Mouse (Mus musculus): ENCODE measurements around the gene Rere. TPM values are rescaled to one million over a fixed set of nuclear protein-coding genes. Genes with fewer than 3 reads are reported as not detected.
"Not testable (repeated sequence)": the region's sequence is repeated elsewhere in the genome, so short reads cannot be mapped to it uniquely, and the experiment has no call there.

The Rere gene
- total and polyA plus RNA-seq, 3 experiments: 4.1 to 31.8 TPM; not detected in 1

DNA sequence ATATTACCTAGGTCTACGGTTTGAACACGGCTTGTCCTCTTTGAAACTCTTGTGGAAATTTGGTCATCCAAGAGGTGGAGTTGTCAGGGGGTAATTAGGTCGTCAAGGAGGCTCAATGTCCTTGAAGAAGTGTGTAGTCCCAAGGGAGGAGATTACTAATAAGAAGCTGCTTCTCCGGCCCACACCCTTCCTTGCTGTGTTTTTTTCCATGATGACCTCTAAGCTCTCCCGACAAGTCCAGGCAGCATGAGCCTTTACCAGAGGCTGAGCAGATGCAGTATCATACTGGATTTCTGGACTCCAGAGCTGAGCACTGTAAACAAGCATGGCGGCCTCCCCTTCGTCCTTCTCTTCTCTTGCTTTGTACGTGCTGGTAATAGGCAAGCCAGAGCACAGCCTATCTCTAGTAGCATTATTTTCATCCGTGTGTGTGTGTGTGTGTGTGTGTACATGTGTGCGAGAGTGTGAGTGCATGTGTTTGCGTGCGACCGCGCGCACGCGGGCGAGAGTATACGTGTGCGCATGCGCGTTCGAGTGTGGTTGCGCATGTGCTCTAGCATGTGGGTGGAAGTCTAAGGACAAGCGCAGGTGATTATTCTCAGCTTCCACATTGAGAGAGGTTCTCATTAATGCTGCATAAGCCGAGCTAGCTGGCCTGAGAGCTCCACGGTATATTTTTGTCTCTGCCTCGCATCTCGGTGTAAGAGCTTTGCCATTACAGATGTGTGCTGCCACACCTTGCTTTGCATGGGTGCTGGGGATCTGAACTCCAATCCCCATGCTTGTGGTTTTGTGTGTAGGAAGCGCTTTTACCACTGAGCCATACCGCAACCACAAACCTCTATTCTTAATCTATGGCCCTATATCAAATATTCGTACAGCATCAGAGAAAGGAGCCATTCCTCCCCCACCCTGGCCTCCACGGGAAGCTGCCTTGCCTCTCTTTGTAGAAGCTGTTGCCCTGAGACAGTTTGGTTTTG, 12.5 kb upstream of the Rere start (continued):
- TF ChIP-seq ETS1 (IDR thresholded peaks at IDR 0.05; ENCODE audit: low read depth, low read length) (0 out of 2 replicates have a peak, but pooled peaks have one; percentile 39), ZMIZ1 (IDR thresholded peaks at IDR 0.05; ENCODE audit: low read depth, low read length) (no peak), POLR2AphosphoS2 (IDR thresholded peaks at IDR 0.05; ENCODE audit: low read length) (no peak), POLR2A (IDR thresholded peaks at IDR 0.05; ENCODE audit: control insufficient read depth in 1 of 2, insufficient read depth in 1 of 2, low read depth in 1 of 2, low read length in 2 of 2, poor library complexity in 1 of 2) (peak in 1 of 2 experiments; percentile 67; a peak in 2 of 4 replicates), RAD21 (IDR thresholded peaks at IDR 0.05; ENCODE audit: low read depth, low read length) (no peak), POLR2AphosphoS5 (IDR thresholded peaks at IDR 0.05; ENCODE audit: borderline replicate concordance, low read depth, low read length) (no peak), MAFK (IDR thresholded peaks at IDR 0.05; ENCODE audit: borderline replicate concordance, low read depth, low read length) (peak; percentile 79; the same call in 1 of the 2 replicates), TBP (IDR thresholded peaks at IDR 0.05; ENCODE audit: low read depth, low read length) (peak; percentile 55), USF1 (IDR thresholded peaks at IDR 0.05; ENCODE audit: low read depth, low read length) (no peak)

DNA sequence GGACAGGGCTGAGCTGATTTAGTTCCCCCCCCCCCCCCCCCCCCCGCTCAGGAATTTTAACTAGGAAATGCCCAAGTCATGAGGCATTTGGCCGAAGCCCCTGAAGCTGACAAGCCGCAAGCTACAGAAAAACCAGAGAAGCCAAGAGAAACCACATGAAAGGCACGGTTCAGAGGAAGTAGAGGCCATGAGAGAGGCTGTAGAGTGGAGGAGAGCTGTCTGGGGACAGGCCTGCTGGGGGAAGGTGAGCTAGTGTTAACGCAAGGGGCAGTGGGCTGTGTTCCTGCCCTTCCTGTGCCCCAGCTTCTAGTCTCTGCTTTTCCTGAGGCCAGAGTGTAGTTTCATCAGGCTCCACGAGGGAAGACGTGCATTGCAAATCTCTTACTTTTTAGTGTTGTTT, 11.8 kb upstream of the Rere start:
- H3K9me3 ChIP-seq (replicated peaks; ENCODE audit: insufficient read depth, low read length): no peaks in the 10 kb centered on the region
- H3K4me1 ChIP-seq (ENCODE audit: control insufficient read depth in 1 of 2, insufficient read depth in 2 of 2, low read length in 2 of 2): peaks cover 2 to 14% of the 10 kb centered on the region in 2 experiments; a peak in 3 of 4 replicates
- no peaks in the 10 kb centered on the region for H3K79me2 ChIP-seq (ENCODE audit: control insufficient read depth, insufficient read depth, low read length, poor library complexity)
- peak; percentile 33; the same call in 1 of the 2 replicates for TF ChIP-seq HCFC1 (IDR thresholded peaks at IDR 0.05; ENCODE audit: low read depth, low read length)
- TF ChIP-seq MAZ (IDR thresholded peaks at IDR 0.05; ENCODE audit: low read depth, low read length): 0 out of 2 replicates have a peak, but pooled peaks have one; percentile 9
- 0 out of 2 replicates have a peak, but pooled peaks have one; percentile 1 for TF ChIP-seq BHLHE40 (IDR thresholded peaks at IDR 0.05; ENCODE audit: borderline replicate concordance, low read depth, low read length)
- no peak for TF ChIP-seq ZMIZ1 (IDR thresholded peaks at IDR 0.05; ENCODE audit: low read depth, low read length)
- peak overlapping the region; percentile 66 for H3K27ac ChIP-seq (ENCODE audit: control insufficient read depth, low read depth, low read length)
- H3K27me3 ChIP-seq (ENCODE audit: control insufficient read depth in 1 of 2, insufficient read depth in 2 of 2, low read length in 2 of 2): no peaks in the 10 kb centered on the region
- DNase-seq (ENCODE audit: low read depth, low spot score): peak; percentile 53
- H3K36me3 ChIP-seq (ENCODE audit: control insufficient read depth in 1 of 2, insufficient read depth in 2 of 2, low read length in 2 of 2): peaks cover 0 to 7% of the 10 kb centered on the region in 2 experiments; a peak in 2 of 4 replicates
- H3K9ac ChIP-seq (ENCODE audit: control insufficient read depth, low read depth, low read length, poor library complexity, severe bottlenecking): peak overlapping the region; percentile 65
- H3K4me3 ChIP-seq (ENCODE audit: control insufficient read depth in 1 of 2, insufficient read depth in 1 of 2, low read depth in 2 of 2, low read length in 2 of 2): peak overlapping the region; percentile 24 to 39

DNA sequence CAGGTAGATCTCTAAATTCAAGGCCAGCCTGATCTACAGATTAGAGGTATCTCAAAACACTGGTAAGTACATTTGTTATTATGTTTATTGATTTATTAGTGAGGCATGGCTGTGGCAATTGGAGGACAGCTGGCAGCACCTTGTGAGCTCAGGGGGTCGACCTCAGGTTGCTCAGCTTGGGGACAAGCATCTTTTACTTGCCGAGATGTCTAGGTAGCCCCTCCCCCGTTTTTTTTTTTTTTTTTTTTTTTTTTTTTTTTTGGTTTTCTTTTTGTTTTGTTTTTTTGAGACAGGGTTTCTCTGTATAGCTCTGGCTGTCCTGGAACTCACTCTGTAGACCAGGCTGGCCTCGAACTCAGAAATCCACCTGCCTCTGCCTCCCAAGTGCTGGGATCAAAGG, 10.7 kb upstream of the Rere start:
- not testable (repeated sequence) for H3K27me3 ChIP-seq (ENCODE audit: control insufficient read depth in 1 of 2, insufficient read depth in 2 of 2, low read length in 2 of 2); H3K79me2 ChIP-seq (ENCODE audit: control insufficient read depth, insufficient read depth, low read length, poor library complexity); H3K9ac ChIP-seq (ENCODE audit: control insufficient read depth, low read depth, low read length, poor library complexity, severe bottlenecking); H3K36me3 ChIP-seq (ENCODE audit: control insufficient read depth in 1 of 2, insufficient read depth in 2 of 2, low read length in 2 of 2); H3K9me3 ChIP-seq (replicated peaks; ENCODE audit: insufficient read depth, low read length); DNase-seq (ENCODE audit: low read depth, low spot score); H3K4me3 ChIP-seq (ENCODE audit: control insufficient read depth in 1 of 2, insufficient read depth in 1 of 2, low read depth in 2 of 2, low read length in 2 of 2); H3K27ac ChIP-seq (ENCODE audit: control insufficient read depth, low read depth, low read length)
- TF ChIP-seq ZNF384 (IDR thresholded peaks at IDR 0.05; ENCODE audit: low read depth, low read length): peak; percentile 75
- peaks cover 2 to 14% of the 10 kb centered on the region in 2 experiments; a peak in 3 of 4 replicates for H3K4me1 ChIP-seq (ENCODE audit: control insufficient read depth in 1 of 2, insufficient read depth in 2 of 2, low read length in 2 of 2)

Data from MEL (cell line).